Mouse (Mus musculus) embryonic facial prominence, embryonic 11.5 days (tissue): Measurements from ENCODE around the gene Atxn1l. TPM values are rescaled to one million over a fixed set of nuclear protein-coding genes. Genes with fewer than 3 reads are reported as not detected.

Experiments used
- ATAC-seq: fragments of 200-750 bp; cut with Nextera tagmentation; replicated peaks from 2 replicates; pipeline ENCODE4 v1.8.0; 2017; ENCODE audit warnings: low read depth; ENCODE audit not compliant: insufficient number of reproducible peaks, low FRiP score, low TSS enrichment
- DNase-seq: peaks from one replicate; pipeline ENCODE4 v3.0.0-alpha.2; 2015; ENCODE audit warnings: low spot score
- H3K27ac ChIP-seq: fragments of 300-500 bp; sonication (generic); replicated peaks from 2 replicates; pipeline ENCODE4 v1.5.1; 2014; ENCODE audit warnings: mild to moderate bottlenecking, low read depth, low read length, control low read depth
- H3K27me3 ChIP-seq: fragments of 300-500 bp; sonication (generic); 2 replicates; pipeline ENCODE4 v1.6.1; 2014; ENCODE audit warnings: mild to moderate bottlenecking, low read length, moderate library complexity, mixed read lengths; ENCODE audit not compliant: control insufficient read depth, insufficient read depth
- H3K36me3 ChIP-seq: fragments of 300-500 bp; sonication (generic); replicated peaks from 2 replicates; pipeline ENCODE4 v1.6.1; 2014; ENCODE audit warnings: low read depth, mild to moderate bottlenecking, low read length, moderate library complexity, mixed read lengths; ENCODE audit not compliant: control insufficient read depth, insufficient read depth
- H3K4me1 ChIP-seq: fragments of 300-500 bp; sonication (generic); 2 replicates; pipeline ENCODE4 v1.6.1; 2014; ENCODE audit warnings: low read length, mixed read lengths; ENCODE audit not compliant: control insufficient read depth, insufficient read depth
- H3K4me2 ChIP-seq: fragments of 300-500 bp; sonication (generic); 2 replicates; pipeline ENCODE4 v1.6.1; 2014; ENCODE audit warnings: low read depth, mild to moderate bottlenecking, control low read depth, low read length, moderate library complexity
- H3K4me3 ChIP-seq: fragments of 300-500 bp; sonication (generic); 2 replicates; pipeline ENCODE4 v1.5.1; 2014; ENCODE audit warnings: low read depth, low read length, control low read depth
- H3K9ac ChIP-seq: fragments of 300-500 bp; sonication (generic); replicated peaks from 2 replicates; pipeline ENCODE4 v1.6.1; 2014; ENCODE audit warnings: mild to moderate bottlenecking, control low read depth, low read length
- H3K9me3 ChIP-seq: fragments of 300-500 bp; sonication (generic); replicated peaks from 2 replicates; pipeline ENCODE4 v1.6.1; 2016; ENCODE audit warnings: mild to moderate bottlenecking, low read length, inconsistent platforms, mixed read lengths; ENCODE audit not compliant: control insufficient read depth
- WGBS: fragments of 180-500 bp; shearing (Covaris S2); extraction: QIAGEN DNeasy Blood & Tissue Kit; methylation state at CpG from one replicate; pipeline ENCODE4 v1.1.7; 2014; 5-methylcytosine and 5-hydroxymethylcytosine counted together
- polyA plus RNA-seq: library from polyadenylated mRNA; unstranded; fragments of >200 nt; fragmentation: Nextera tagmentation; extraction: Ambion mirVana; gene quantifications from 2 replicates; pipeline ENCODE4 v1.2.1, GENCODE M21; 2014

Atxn1l gene
- polyA plus RNA-seq, 1 experiment from 2014 or later: 6.0 TPM

GRCm38 (mm10) chr8:109681535-109681934, 56.0 kb downstream of the Atxn1l start:
- no peak for DNase-seq
- H3K4me2 ChIP-seq: no peak overlapping the region
- no peaks in the 10 kb centered on the region for H3K4me1 ChIP-seq
- WGBS: 87% methylated on average over 3 of the region's 3 CpGs
- no peaks in the 10 kb centered on the region for H3K9me3 ChIP-seq
- H3K27ac ChIP-seq: no peak overlapping the region
- no peak overlapping the region for H3K9ac ChIP-seq
- H3K27me3 ChIP-seq: no peaks in the 10 kb centered on the region
- H3K4me3 ChIP-seq: no peak overlapping the region
- peaks cover 7% of the 10 kb centered on the region; the same call in 1 of the 2 replicates for H3K36me3 ChIP-seq
- ATAC-seq: no peak

Other genes with a start within 250 kb of the Atxn1l start
- 0.17 and 0.64 TPM in 2 replicates for gene Pmfbp1, start 243.7 kb downstream of the Atxn1l start, polyA plus RNA-seq
- 19.6 and 20.4 TPM in 2 replicates for gene Dhx38, start 171.9 kb downstream of the Atxn1l start, polyA plus RNA-seq
- 28.2 and 28.9 TPM in 2 replicates for gene Txnl4b, start 171.8 kb downstream of the Atxn1l start, polyA plus RNA-seq
- 0.88 and 0.97 TPM in 2 replicates for gene Hp, start 158.6 kb downstream of the Atxn1l start, polyA plus RNA-seq
- gene Dhodh, start 129.1 kb downstream of the Atxn1l start, polyA plus RNA-seq: 41.5 and 44.6 TPM in 2 replicates
- gene Pkd1l3, start 123.2 kb downstream of the Atxn1l start, polyA plus RNA-seq: 0.13 and 0.18 TPM in 2 replicates
- gene Ist1, start 44.5 kb downstream of the Atxn1l start, polyA plus RNA-seq: 180 and 186 TPM in 2 replicates
- 46.3 and 47.1 TPM in 2 replicates for gene Zfp821, start 32.2 kb downstream of the Atxn1l start, polyA plus RNA-seq
- gene Ap1g1, start 40.8 kb upstream of the Atxn1l start, polyA plus RNA-seq: 37.7 and 42.5 TPM in 2 replicates
- gene Phlpp2, start 130.8 kb upstream of the Atxn1l start, polyA plus RNA-seq: 2.4 and 2.8 TPM in 2 replicates
- 0.43 and 0.65 TPM in 2 replicates for gene Marveld3, start 224.5 kb upstream of the Atxn1l start, polyA plus RNA-seq